Mouse (Mus musculus) gastrocnemius, postnatal 10 days (tissue): ENCODE data around the gene Ccdc34. TPM values are rescaled to one million over a fixed set of nuclear protein-coding genes. Genes with fewer than 3 reads are reported as not detected.

ENCODE experiments used
- DNase-seq: peaks from one replicate; pipeline ENCODE4 v3.0.0; 2021; ENCODE audit warnings: mixed read lengths
- total RNA-seq, 2 experiments: library from RNA; stranded (reverse); gene quantifications; 2 replicates each; pipeline ENCODE4 v1.2.3; 2021

Gene Ccdc34
- total RNA-seq, 2 experiments from 2014 or later = 10.5 to 13.2 TPM

- DNase-seq = no peak
Measured at GRCm38 (mm10) chr2:110214991-110215684, 197.5 kb downstream of the Ccdc34 start.

- DNase-seq = no peak
Measured at GRCm38 (mm10) chr2:110215685-110216058, 198.1 kb downstream of the Ccdc34 start.

- DNase-seq = no peak
Measured at GRCm38 (mm10) chr2:110220492-110220891, 202.9 kb downstream of the Ccdc34 start.

- DNase-seq = no peak
Measured at GRCm38 (mm10) chr2:110222793-110223192, 205.2 kb downstream of the Ccdc34 start.

Other genes with a start within 250 kb of the Ccdc34 start
- gene Lin7c, start 127.0 kb upstream of the Ccdc34 start, total RNA-seq = 10 to 100 TPM; 30.4 to 32.1 TPM
- gene Lgr4, start 100.2 kb upstream of the Ccdc34 start, total RNA-seq = 10 to 100 TPM; 25.0 to 25.3 TPM